Mouse (Mus musculus): ENCODE measurements at regions not wholly inside any gene's neighbourhood (a gene's known extent, or its start where the extent isn't known, plus 50 kb on each side); places are given as distances from the start of the nearest gene placed in this dataset.

DNA sequence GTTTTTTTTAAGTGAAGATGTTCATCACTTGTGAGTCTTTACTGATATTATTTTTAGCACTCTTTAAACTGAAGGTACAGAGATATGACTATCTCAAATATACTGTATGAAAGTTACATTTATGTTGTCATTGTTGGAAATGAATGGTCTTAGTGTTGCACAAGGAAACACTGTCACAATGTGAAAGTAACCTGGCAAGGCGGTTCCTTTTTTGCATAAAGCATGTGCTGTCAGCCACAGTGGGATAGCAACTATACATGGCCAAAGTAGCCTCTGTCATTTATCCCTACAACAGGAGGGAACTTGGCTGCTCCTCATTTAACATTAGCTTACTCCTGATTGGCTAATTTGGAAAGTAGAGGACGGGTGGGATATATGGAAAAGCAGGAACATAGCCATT lies 94.3 kb downstream of the Gm5447 start:
- H3K4me3 ChIP-seq (ENCODE audit: low read depth, low read length) = no peak overlapping the region
- H3K9ac ChIP-seq (replicated peaks; ENCODE audit: low read length, poor library complexity, severe bottlenecking) = no peak overlapping the region
- no peaks in the 10 kb centered on the region for H3K4me1 ChIP-seq (ENCODE audit: insufficient read depth, low read length)
- no peak for ATAC-seq (ENCODE audit: low FRiP score)
- 74% methylated on average over 2 of the region's 2 CpGs for WGBS
- no peak for DNase-seq (ENCODE audit: low spot score)
- no peaks in the 10 kb centered on the region for H3K36me3 ChIP-seq (ENCODE audit: insufficient read depth, low read length)
- no peak overlapping the region for H3K27ac ChIP-seq (ENCODE audit: low read depth, low read length)
- no peaks in the 10 kb centered on the region for H3K27me3 ChIP-seq (ENCODE audit: insufficient read depth, low read length)
- no peak overlapping the region for H3K4me2 ChIP-seq (ENCODE audit: low read depth, low read length, poor library complexity, severe bottlenecking)
- H3K9me3 ChIP-seq (ENCODE audit: low read length) = no peaks in the 10 kb centered on the region
- TF ChIP-seq CTCF (IDR thresholded peaks at IDR 0.05) = no peak

DNA sequence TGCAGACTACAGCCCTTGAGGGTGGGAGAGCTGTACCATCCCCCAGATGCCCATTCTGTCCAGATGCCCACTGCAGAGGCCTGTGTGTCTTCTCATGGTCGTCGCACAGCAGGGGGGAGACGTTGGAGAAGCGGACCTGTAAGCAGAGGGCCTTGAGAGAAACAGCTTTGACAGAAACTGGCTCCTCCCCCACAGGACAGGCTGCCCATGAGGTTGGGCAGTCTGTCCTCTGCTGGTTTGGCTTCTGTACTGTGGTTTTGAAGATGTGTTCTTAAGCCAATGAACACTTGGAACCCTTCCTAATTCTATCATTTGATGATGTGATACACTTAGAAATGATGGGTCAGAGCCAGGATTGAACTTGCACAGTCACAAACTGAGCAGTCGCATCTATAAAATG lies 102.5 kb downstream of the Gm5447 start:
- Histone ChIP-seq H3K4me2 (ENCODE audit: low read depth, low read length, poor library complexity, severe bottlenecking) (no peak overlapping the region), H3K27ac (ENCODE audit: low read depth, low read length) (no peak overlapping the region), H3K9me3 (ENCODE audit: low read length) (no peaks in the 10 kb centered on the region), H3K4me3 (ENCODE audit: low read depth, low read length) (no peak overlapping the region), H3K9ac (replicated peaks; ENCODE audit: low read length, poor library complexity, severe bottlenecking) (no peak overlapping the region), H3K27me3 (ENCODE audit: insufficient read depth, low read length) (0 out of 2 replicates have a peak, but pooled peaks cover 2% of the 10 kb centered on the region), H3K36me3 (ENCODE audit: insufficient read depth, low read length) (no peaks in the 10 kb centered on the region), H3K4me1 (ENCODE audit: insufficient read depth, low read length) (no peaks in the 10 kb centered on the region)
- no peak for TF ChIP-seq CTCF (IDR thresholded peaks at IDR 0.05)
- WGBS = 62% methylated on average over 5 of the region's 5 CpGs
- DNase-seq (ENCODE audit: low spot score) = no peak
- no peak for ATAC-seq (ENCODE audit: low FRiP score)

DNA sequence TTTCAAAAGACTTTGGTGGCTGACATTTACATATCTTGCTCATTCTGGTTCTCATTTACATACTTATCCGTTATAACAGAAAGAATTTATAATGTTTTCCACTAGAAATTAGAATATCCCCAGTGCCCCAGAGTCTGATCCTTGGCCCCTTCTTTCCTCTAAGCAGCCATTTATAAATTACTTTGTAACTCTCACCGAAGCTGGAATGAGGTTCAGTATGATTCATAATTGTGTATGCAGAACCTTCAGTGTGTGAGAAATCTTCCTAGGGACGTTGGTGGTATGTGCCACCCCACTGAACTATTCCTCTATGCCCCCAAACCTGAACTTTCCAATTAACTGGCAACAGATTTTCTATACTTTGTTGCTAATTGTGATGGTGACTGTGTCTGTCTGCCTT lies 104.7 kb downstream of the Gm5447 start:
- DNase-seq (ENCODE audit: low spot score) (no peak), ATAC-seq (ENCODE audit: low FRiP score) (no peak)
- Histone ChIP-seq H3K4me2 (ENCODE audit: low read depth, low read length, poor library complexity, severe bottlenecking) (no peak overlapping the region), H3K4me3 (ENCODE audit: low read depth, low read length) (no peak overlapping the region), H3K36me3 (ENCODE audit: insufficient read depth, low read length) (no peaks in the 10 kb centered on the region), H3K27ac (ENCODE audit: low read depth, low read length) (no peak overlapping the region), H3K4me1 (ENCODE audit: insufficient read depth, low read length) (no peaks in the 10 kb centered on the region), H3K9ac (replicated peaks; ENCODE audit: low read length, poor library complexity, severe bottlenecking) (no peak overlapping the region), H3K9me3 (ENCODE audit: low read length) (no peaks in the 10 kb centered on the region), H3K27me3 (ENCODE audit: insufficient read depth, low read length) (0 out of 2 replicates have a peak, but pooled peaks cover 2% of the 10 kb centered on the region)
- TF ChIP-seq CTCF (IDR thresholded peaks at IDR 0.05) = no peak
- 55% methylated on average over 3 of the region's 3 CpGs for WGBS

DNA sequence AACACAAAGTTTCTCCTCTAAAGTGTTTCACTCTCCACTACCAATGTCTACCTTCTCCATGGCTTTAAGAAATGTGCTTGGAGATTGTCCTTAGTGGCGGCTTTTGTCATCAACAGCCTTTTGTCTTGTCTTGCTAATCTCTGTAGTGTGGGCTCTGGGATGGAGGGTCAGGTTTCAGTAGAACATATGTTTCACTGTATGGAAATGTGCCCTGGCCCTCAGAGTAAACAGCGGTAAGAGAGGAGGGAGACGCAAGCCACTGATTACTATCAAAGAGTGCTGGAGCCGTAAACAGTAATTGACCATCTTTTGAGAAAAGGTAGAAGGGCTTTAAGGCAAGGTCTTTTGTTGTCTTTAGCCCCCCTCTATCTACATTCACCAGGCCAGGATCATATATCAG lies 106.2 kb downstream of the Gm5447 start:
- Histone ChIP-seq H3K9me3 (ENCODE audit: low read length) (no peaks in the 10 kb centered on the region), H3K4me1 (ENCODE audit: insufficient read depth, low read length) (no peaks in the 10 kb centered on the region), H3K4me3 (ENCODE audit: low read depth, low read length) (no peak overlapping the region), H3K9ac (replicated peaks; ENCODE audit: low read length, poor library complexity, severe bottlenecking) (no peak overlapping the region), H3K27ac (ENCODE audit: low read depth, low read length) (no peak overlapping the region), H3K36me3 (ENCODE audit: insufficient read depth, low read length) (no peaks in the 10 kb centered on the region), H3K4me2 (ENCODE audit: low read depth, low read length, poor library complexity, severe bottlenecking) (no peak overlapping the region), H3K27me3 (ENCODE audit: insufficient read depth, low read length) (0 out of 2 replicates have a peak, but pooled peaks cover 2% of the 10 kb centered on the region)
- DNase-seq (ENCODE audit: low spot score) = no peak
- no peak for ATAC-seq (ENCODE audit: low FRiP score)
- TF ChIP-seq CTCF (IDR thresholded peaks at IDR 0.05) = no peak
- WGBS = 59% methylated on average over 4 of the region's 4 CpGs

DNA sequence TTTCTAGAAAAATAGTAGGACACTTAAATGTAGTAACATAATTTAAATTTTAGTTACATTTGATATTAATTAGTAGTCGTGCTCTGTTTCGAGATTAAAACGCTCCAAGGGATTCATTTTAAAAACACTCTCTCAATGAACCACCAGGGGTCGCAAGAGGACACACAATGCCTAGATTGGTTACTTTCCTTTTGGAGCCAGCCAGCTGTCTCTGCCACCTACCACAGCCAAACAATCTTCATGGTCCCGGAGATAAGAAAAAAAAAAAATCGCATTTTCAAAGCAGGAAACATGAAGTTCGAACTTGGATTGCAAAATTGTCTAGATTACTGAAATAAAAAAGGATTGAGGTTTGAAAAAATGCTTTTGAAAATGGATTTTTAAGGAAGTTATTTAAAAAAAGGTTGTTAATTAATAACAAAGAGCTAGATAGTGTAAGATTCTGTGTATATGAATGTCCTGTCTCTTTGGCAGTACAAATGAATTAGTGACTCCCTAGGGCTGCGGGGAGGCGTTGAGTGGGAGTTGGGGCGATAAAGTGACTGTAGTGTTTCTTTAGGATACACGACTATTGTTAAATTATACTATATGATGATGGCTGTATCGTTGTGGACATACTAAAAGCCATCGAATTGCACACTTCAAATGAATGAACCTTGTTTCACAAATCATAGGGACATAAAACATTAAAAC lies 108.6 kb downstream of the Gm5447 start:
- H3K4me2 ChIP-seq (ENCODE audit: low read depth, low read length, poor library complexity, severe bottlenecking) = no peak overlapping the region
- TF ChIP-seq CTCF (IDR thresholded peaks at IDR 0.05) = peak; percentile 90

DNA sequence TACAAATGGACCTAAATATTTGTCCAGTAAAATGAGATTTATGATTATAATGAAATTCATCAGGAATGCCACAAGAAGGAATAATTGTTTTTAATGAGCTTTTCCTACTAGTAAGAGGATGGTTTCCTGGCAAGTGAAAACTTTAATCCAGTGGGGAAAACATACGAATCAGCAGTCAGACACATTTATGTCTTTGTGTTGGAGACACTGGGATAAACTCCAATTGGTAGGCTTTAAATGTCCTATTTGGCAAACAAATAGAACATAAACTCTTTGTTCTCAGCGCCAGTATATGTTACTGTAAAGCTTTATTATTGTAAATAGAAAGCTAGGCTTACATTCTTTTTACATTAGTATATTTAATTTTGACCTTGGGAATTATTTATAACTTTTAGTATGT lies 127.0 kb downstream of the Gm5447 start:
- H3K36me3 ChIP-seq (ENCODE audit: insufficient read depth, low read length) = no peaks in the 10 kb centered on the region
- no peak for ATAC-seq (ENCODE audit: low FRiP score)
- no peaks in the 10 kb centered on the region for H3K4me1 ChIP-seq (ENCODE audit: insufficient read depth, low read length)
- 71% methylated on average over 2 of the region's 2 CpGs for WGBS
- H3K4me2 ChIP-seq (ENCODE audit: low read depth, low read length, poor library complexity, severe bottlenecking) = no peak overlapping the region
- H3K9me3 ChIP-seq (ENCODE audit: low read length) = no peaks in the 10 kb centered on the region
- H3K4me3 ChIP-seq (ENCODE audit: low read depth, low read length) = no peak overlapping the region
- no peaks in the 10 kb centered on the region for H3K27me3 ChIP-seq (ENCODE audit: insufficient read depth, low read length)
- TF ChIP-seq CTCF (IDR thresholded peaks at IDR 0.05) = no peak
- H3K9ac ChIP-seq (replicated peaks; ENCODE audit: low read length, poor library complexity, severe bottlenecking) = no peak overlapping the region
- no peak for DNase-seq (ENCODE audit: low spot score)
- no peak overlapping the region for H3K27ac ChIP-seq (ENCODE audit: low read depth, low read length)

More for the DNA sequence above, 108.6 kb downstream of the Gm5447 start:
- no peak overlapping the region for H3K9ac ChIP-seq (replicated peaks; ENCODE audit: low read length, poor library complexity, severe bottlenecking)
- 0 out of 2 replicates have a peak, but pooled peaks cover 2% of the 10 kb centered on the region for H3K27me3 ChIP-seq (ENCODE audit: insufficient read depth, low read length)
- no peak overlapping the region for H3K4me3 ChIP-seq (ENCODE audit: low read depth, low read length)
- DNase-seq (ENCODE audit: low spot score) (peak; percentile 90), ATAC-seq (ENCODE audit: low FRiP score) (no peak)
- H3K27ac ChIP-seq (ENCODE audit: low read depth, low read length) = no peak overlapping the region
- 33% methylated on average over 13 of the region's 13 CpGs for WGBS
- H3K9me3 ChIP-seq (ENCODE audit: low read length) = no peaks in the 10 kb centered on the region
- no peaks in the 10 kb centered on the region for H3K4me1 ChIP-seq (ENCODE audit: insufficient read depth, low read length)
- no peaks in the 10 kb centered on the region for H3K36me3 ChIP-seq (ENCODE audit: insufficient read depth, low read length)

Data from midbrain, postnatal 0 days (tissue).